Mouse (Mus musculus) cerebellum, adult 9-10 months (tissue): ENCODE measurements around the gene 1110002E22Rik.

Source experiments
- DNase-seq: peaks from one replicate; pipeline ENCODE4 v3.0.0; 2022

1110002E22Rik gene

GRCm38 (mm10) chr3:138065930-138066329, 1.1 kb downstream of the 1110002E22Rik start:
- no peak for DNase-seq

GRCm38 (mm10) chr3:138066348-138066856, 1.6 kb downstream of the 1110002E22Rik start:
- no peak for DNase-seq

- DNase-seq: no peak
These were observed 2.4 kb downstream of the 1110002E22Rik start, which contains the start of gene Gm5105 for GRCm38 (mm10) chr3:138067288-138067687. Gene Gm5105, minus strand, starts transcription at chr3:138067388.

GRCm38 (mm10) chr3:138068103-138068502, 3.3 kb downstream of the 1110002E22Rik start:
- no peak for DNase-seq

DNA sequence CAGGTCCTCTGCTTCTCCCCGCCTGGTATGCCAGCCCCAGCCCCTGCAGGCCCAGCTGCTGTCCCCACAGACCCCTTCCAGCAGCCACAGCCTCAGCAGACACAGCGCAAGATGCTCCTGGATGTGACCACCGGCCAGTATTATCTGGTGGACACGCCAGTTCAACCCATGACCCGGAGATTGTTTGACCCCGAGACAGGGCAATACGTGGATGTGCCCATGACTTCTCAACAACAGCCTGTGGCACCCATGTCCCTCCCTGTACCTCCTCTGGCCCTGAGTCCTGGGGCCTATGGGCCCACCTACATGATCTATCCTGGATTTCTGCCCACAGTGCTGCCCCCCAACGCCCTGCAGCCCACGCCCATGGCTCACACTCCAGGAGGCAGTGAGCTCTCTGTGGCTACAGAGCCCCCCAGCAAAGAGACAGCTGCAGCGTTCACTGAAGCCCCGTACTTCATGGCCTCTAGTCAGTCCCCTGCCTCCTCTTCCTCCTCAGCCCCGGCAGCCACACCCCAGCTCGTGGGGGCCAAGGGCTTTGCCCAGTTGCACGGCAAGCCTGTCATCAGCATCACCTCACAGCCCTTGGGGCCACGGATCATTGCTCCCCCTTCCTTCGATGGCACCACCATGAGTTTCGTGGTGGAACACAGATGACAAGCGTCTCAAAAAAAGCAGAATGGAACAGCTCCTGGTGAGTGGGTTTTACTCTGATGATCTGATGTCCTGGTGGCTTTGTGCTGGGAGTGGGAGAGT, 5.1 kb downstream of the 1110002E22Rik start:
- no peak for DNase-seq

- no peak for DNase-seq
These were observed 6.2 kb downstream of the 1110002E22Rik start for GRCm38 (mm10) chr3:138071004-138071403.

DNA sequence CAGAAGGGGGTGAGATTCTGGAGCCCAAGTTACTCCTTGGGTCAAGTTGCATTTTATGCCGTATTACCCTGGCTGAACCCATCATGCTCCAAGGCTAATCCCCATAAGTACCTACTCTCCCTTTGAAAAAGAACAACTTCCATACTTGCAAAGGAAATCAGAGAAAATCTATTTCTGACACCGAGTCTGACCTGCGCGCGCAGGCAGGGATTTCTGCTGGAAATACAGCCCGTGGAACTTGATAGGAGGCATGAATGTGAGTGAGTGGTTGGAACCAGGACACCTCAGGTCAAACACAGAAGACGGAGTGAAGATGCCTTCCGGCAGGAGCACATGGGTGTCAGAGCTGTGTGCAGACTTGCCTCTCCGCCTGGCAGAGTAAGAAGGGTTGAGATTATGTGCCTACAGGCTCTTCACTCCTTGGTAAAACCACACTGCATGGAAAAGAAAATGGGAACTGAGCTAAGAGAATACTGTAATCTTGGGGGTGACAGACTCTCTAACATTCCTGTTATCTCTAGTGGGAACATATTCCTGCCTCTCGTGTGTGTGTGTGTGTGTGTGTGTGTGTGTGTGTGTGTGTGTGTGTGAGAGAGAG, 6.7 kb downstream of the 1110002E22Rik start:
- DNase-seq: no peak

DNA sequence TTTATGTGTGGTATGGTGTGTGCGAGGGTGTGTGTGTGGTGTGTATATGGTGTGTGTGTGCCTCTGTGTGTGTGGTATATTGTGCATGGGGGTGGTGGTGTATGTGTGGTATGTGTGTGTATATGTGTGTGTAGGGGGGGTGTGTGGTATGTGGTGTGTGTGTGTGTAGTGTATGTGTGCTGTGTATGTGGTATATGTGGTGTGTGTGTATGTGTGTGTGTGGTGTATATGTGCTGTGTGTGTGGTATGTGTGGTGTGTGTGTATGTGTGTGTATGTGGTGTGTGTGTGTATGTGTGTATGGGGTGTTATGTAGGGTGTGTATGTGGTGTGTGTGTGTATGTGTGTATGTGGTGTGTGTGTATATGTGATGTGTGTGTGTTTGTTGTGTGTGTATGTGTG, 9.4 kb downstream of the 1110002E22Rik start:
- DNase-seq: no peak

DNA sequence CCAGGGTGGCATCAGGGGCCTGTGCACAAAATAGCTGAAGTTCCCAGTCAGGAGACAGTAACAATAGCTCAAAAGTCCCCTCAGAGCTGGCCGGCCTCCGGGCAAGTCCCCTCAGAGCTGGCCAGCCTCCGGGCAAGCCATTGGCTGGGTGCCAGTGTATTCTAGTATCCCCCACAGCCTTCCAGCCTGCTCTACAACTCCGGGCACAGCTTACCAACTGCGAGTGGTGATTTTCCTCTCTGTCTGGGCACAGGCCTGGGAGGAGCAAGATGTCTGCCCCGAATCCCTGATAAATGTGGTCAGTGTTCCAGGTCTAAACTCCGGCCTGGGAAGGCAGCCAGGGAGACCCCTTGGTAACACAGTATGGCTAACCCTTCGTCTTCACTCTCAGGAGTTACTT, 10.4 kb downstream of the 1110002E22Rik start:
- DNase-seq: no peak

DNA sequence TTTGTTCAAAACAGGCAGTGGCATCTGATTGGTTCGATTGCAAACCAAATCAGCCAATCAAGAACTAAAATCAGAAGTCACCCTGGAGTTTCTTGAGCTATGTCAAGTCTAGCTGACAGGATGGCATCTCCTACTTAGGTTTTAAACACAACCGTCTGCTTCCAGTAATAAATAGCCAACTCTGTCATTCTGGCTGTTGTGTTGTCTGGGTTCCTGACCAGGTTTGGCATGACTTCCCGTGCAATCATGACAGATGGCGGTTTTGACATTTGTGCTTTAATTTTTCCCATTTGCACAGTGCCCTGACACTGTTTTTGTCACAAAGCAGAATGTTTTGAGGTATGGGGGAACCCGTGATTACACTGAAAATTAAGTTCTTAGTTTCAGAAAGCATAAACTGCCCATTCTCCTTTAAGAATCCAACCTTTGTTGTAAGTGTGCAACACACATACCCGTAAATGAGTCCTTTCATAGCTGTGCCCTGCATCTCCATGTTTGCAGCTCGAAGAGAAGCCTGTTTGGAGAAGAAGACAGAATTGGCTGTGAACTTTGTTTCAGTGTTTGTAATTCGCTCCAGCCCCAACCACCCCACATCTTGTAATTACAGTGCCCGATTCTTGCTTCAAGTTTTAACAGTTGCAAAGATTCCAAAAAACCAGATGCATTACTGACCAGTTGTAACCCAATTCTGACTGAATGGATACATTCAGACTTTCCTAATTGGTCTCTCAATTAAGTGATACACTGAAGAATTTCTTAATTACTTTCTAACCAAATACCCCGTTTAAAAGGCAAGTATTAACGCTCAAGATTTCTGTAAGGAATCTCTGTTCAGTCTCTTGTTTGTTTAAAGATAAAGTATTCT, 12.9 kb downstream of the 1110002E22Rik start:
- DNase-seq: peak; percentile 78

DNA sequence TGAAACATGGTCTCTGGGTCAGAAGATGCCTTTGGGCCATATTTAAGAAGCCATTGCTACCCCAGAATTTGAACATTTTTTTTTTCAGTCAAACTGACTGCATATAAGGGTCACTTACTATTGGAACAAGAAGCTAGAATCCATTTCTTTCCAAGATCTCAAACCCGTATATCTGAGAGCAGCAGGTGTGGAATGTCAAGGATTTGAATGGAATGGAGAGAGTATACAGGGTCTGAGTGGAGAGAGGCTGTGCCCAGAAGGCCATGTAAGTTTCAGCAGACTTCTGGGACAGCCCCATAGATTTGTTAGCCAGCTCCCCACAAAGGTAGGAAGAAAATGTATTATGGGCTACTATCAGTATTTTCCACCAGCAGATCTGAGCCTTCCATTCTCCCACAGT, 13.8 kb downstream of the 1110002E22Rik start:
- DNase-seq: no peak

DNA sequence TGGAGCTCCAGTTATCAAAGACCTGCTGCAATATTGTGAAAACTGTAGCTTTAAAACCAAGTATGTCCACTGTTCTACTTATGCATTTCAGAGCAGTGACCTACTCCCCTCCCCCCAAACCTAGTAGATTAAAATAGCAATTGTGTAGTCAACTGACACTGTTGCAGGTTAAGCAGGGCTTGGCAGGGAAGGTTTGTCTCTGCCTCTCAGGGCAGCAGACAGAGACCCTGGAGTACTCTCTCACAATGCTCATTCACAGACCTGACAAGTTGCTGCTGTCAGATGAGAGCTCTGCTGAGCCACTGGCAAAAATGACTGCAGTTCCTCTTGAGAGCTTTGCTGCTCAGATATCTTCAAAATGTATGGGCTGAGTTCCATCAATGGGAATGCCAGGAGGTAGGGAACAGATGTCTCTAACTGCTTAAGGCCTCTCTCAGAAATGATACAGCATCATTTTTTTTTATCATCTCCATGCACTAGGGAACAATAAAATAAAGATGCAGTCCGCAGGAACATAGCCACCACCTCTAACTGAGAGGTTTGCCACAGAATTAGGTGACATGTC, 18.3 kb downstream of the 1110002E22Rik start:
- DNase-seq: peak; percentile 77

- no peak for DNase-seq
These were observed 19.0 kb downstream of the 1110002E22Rik start for GRCm38 (mm10) chr3:138083896-138084295.

GRCm38 (mm10) chr3:138095301-138095700, 30.4 kb downstream of the 1110002E22Rik start:
- DNase-seq: no peak

DNA sequence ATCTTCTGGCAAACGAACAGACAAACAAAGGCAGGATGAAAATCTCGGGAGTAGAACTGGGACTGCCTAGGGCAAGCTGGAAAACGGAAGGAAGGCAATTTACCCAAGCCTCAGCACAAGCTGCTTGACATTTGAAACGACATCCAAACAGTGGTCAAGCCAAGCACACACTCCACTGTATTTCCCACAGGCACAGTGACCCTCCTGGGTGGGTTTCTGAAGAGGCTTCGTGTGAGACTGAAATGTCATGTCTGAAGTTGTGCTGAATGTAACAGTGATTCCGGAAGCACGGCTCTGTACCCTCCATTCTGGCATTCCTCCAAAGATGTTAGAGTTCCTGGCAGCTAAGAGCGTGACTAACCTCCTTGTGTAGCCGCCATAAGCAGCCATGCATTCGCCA, 30.9 kb downstream of the 1110002E22Rik start:
- DNase-seq: no peak

DNA sequence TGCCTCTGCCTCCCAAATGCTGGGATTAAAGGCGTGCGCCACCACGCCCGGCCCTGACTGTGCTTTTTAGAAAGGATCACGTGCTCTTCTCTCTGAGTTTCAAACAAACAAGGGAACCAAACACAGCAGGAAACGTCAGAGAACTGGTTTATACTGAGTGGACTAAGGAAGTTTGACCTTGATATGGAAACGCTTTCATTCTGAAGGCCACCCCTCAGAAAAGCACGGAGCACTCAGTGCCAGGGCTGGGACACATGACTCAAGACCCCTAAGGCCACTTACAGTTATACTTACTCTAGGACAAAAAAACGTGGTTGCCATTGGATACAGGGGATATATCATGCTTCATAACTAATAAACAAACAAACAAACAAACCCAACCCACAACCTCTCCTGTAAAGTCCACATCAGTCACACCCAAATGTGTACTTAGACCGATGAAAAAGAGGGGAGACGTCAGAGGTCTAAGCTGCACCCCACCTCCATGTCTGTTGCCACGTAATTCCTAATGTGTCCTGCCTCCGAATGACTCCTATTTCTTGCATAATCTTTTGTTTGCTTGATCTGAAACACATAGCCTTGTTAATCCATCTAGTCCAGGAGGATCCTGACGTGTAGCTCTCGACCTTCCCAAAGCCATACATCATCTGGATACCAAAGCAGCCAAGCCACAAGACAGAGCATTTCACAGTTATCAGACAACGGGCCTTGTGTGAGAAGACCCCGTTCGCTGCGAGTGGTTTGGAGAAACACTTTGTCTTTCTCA, 31.6 kb downstream of the 1110002E22Rik start:
- no peak for DNase-seq

DNA sequence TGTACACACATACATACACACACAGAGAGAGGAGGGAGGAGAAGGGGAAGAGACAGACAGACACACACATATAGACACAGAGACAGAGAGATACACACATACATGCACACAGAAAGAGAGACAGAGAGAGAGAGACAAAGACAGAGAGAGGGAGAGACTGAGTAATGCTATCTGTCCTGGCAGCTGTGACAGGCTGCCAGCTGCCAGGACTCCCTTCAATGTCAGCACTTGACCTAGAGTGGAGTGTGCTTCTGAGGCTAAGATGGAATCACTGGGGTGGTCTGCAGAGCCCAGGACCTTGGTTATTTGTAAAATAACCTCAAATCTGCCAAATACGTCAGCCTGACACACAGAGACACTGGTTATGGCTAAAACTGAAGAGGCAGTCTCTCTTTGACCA, 32.9 kb downstream of the 1110002E22Rik start:
- DNase-seq: no peak

DNA sequence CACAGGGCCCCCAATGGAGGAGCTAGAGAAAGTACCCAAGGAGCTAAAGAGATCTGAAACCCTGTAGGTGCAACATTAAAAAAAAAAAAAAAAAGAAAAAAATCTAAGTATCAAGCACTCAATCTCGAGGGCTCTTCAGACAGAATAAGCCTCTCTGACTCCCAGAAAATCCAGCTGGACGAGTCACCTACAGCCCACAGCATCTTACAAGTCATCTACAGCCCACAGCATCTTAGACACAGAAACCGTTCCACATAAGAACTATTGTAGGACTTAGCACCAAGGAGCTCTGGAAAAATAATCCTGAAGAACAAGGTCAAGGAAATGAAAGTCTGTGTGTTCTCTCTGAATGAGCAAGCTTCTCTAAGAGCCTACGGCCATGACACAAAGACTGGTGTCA, 37.1 kb downstream of the 1110002E22Rik start:
- no peak for DNase-seq

- no peak for DNase-seq
These were observed 38.8 kb downstream of the 1110002E22Rik start for GRCm38 (mm10) chr3:138103690-138104089.

- DNase-seq: no peak
These were observed 40.2 kb downstream of the 1110002E22Rik start for GRCm38 (mm10) chr3:138105056-138105455.

- no peak for DNase-seq
These were observed 42.0 kb downstream of the 1110002E22Rik start for GRCm38 (mm10) chr3:138106887-138107286.
